8 mouse cellular contexts compared by ENCODE assay signal in genomic region chr14:122478574-122479011, GRCm38 (mm10). TPM values are rescaled to one million over a fixed set of nuclear protein-coding genes. Genes with fewer than 3 reads are reported as not detected.
DNase-seq lines count a peak whose midpoint lies in the region; ATAC-seq lines count a peak whose summit lies in the region.

No protein-coding gene starts in this region.

- no peaks in the 10 kb centered on the region for H3K36me3 ChIP-seq in liver, embryonic 11.5 days (ENCODE audit: control insufficient read depth, insufficient read depth, low read length)
- no peaks in the 10 kb centered on the region for H3K36me3 ChIP-seq in embryonic facial prominence, embryonic 12.5 days
- no peaks in the 10 kb centered on the region for H3K36me3 ChIP-seq in limb, embryonic 11.5 days (ENCODE audit: control insufficient read depth, insufficient read depth, low read length)
- no peaks in the 10 kb centered on the region for H3K36me3 ChIP-seq in kidney, embryonic 15.5 days

- H3K27ac ChIP-seq in liver, embryonic 11.5 days (ENCODE audit: low read depth, low read length): no peak overlapping the region
- peak overlapping the region; percentile 31 for H3K27ac ChIP-seq in embryonic facial prominence, embryonic 12.5 days
- H3K27ac ChIP-seq in limb, embryonic 11.5 days (replicated peaks; ENCODE audit: low read depth, low read length): peak overlapping the region; percentile 81
- no peak overlapping the region for H3K27ac ChIP-seq in kidney, embryonic 15.5 days

- no peaks in the 10 kb centered on the region for H3K9me3 ChIP-seq in liver, embryonic 11.5 days (ENCODE audit: control insufficient read depth, low read length)
- H3K9me3 ChIP-seq in embryonic facial prominence, embryonic 12.5 days: no peaks in the 10 kb centered on the region
- no peaks in the 10 kb centered on the region for H3K9me3 ChIP-seq in limb, embryonic 11.5 days (ENCODE audit: control insufficient read depth, low read length)
- no peaks in the 10 kb centered on the region for H3K9me3 ChIP-seq in kidney, embryonic 15.5 days (replicated peaks)

- H3K4me2 ChIP-seq in liver, embryonic 11.5 days: no peak overlapping the region
- peak overlapping the region; percentile 29 for H3K4me2 ChIP-seq in embryonic facial prominence, embryonic 12.5 days (replicated peaks)
- H3K4me2 ChIP-seq in limb, embryonic 11.5 days (ENCODE audit: low read depth, severe bottlenecking): peak overlapping the region; percentile 75
- H3K4me2 ChIP-seq in kidney, embryonic 15.5 days: no peak overlapping the region

- 0% methylated on average over 22 of the region's 22 CpGs for WGBS in liver, embryonic 11.5 days
- under 1% methylated on average over 22 of the region's 22 CpGs for WGBS in embryonic facial prominence, embryonic 12.5 days
- under 1% methylated on average over 22 of the region's 22 CpGs for WGBS in limb, embryonic 11.5 days
- under 1% methylated on average over 22 of the region's 22 CpGs for WGBS in kidney, embryonic 15.5 days

- H3K4me1 ChIP-seq in liver, embryonic 11.5 days (replicated peaks; ENCODE audit: control insufficient read depth, insufficient read depth, low read length): peaks cover 7% of the 10 kb centered on the region; the same call in 1 of the 2 replicates
- peaks cover 21% of the 10 kb centered on the region; the same call in 1 of the 2 replicates for H3K4me1 ChIP-seq in embryonic facial prominence, embryonic 12.5 days
- peaks cover 26% of the 10 kb centered on the region for H3K4me1 ChIP-seq in limb, embryonic 11.5 days (ENCODE audit: control insufficient read depth, insufficient read depth, low read length)
- peaks cover 32% of the 10 kb centered on the region for H3K4me1 ChIP-seq in kidney, embryonic 15.5 days

- H3K27me3 ChIP-seq in liver, embryonic 11.5 days (replicated peaks; ENCODE audit: control insufficient read depth, insufficient read depth, low read length): peaks cover 99% of the 10 kb centered on the region
- H3K27me3 ChIP-seq in embryonic facial prominence, embryonic 12.5 days: peaks cover 71% of the 10 kb centered on the region
- peaks cover 28% of the 10 kb centered on the region for H3K27me3 ChIP-seq in limb, embryonic 11.5 days (ENCODE audit: control insufficient read depth, insufficient read depth, low read length)
- peaks cover 98% of the 10 kb centered on the region for H3K27me3 ChIP-seq in kidney, embryonic 15.5 days

- H3K9ac ChIP-seq in liver, embryonic 11.5 days (ENCODE audit: low read depth, low read length): no peak overlapping the region
- peak overlapping the region; percentile 52 for H3K9ac ChIP-seq in embryonic facial prominence, embryonic 12.5 days
- H3K9ac ChIP-seq in limb, embryonic 11.5 days (ENCODE audit: low read length): peak overlapping the region; percentile 97
- no peak overlapping the region for H3K9ac ChIP-seq in kidney, embryonic 15.5 days

- peak; percentile 51 for DNase-seq in liver, embryonic 11.5 days (ENCODE audit: low spot score)
- DNase-seq in liver (no peak), adipocyte (ENCODE audit: low spot score) (no peak)
- DNase-seq in limb, embryonic 11.5 days (ENCODE audit: low spot score): peak; percentile 74
- DNase-seq in retina, postnatal 1 day: peak; percentile 73
- DNase-seq in thymus, postnatal 10 days (ENCODE audit: low spot score in 2 of 2): no peak

- no peak for ATAC-seq in liver, embryonic 11.5 days (replicated peaks; ENCODE audit: low FRiP score)
- ATAC-seq in embryonic facial prominence, embryonic 12.5 days (ENCODE audit: insufficient number of reproducible peaks, insufficient read depth, low FRiP score, low TSS enrichment): no peak
- no peak for ATAC-seq in limb, embryonic 11.5 days (ENCODE audit: insufficient number of reproducible peaks, low FRiP score, low TSS enrichment, low read depth)
- ATAC-seq in kidney, embryonic 15.5 days (replicated peaks; ENCODE audit: low FRiP score): no peak

- H3K4me3 ChIP-seq in liver, embryonic 11.5 days (ENCODE audit: low read depth, low read length): no peak overlapping the region
- peak overlapping the region; percentile 49 for H3K4me3 ChIP-seq in embryonic facial prominence, embryonic 12.5 days
- peak overlapping the region; percentile 77 for H3K4me3 ChIP-seq in limb, embryonic 11.5 days (ENCODE audit: low read depth, low read length)
- no peak overlapping the region for H3K4me3 ChIP-seq in kidney, embryonic 15.5 days (replicated peaks)

RNA-seq across cellular contexts. Expression of gene Zic2, which starts 3.4 kb away (rescaled TPM):
- polyA plus RNA-seq in liver, embryonic 11.5 days (2014; fragmentation: Nextera tagmentation; extraction: Ambion mirVana): not detected in 2 replicates
- polyA plus RNA-seq in embryonic facial prominence, embryonic 12.5 days (2016; fragmentation: Nextera tagmentation; extraction: Ambion mirVana): 3.7 and 4.9 TPM in 2 replicates
- polyA plus RNA-seq in limb, embryonic 11.5 days (2014; fragmentation: Nextera tagmentation; extraction: Ambion mirVana): 5.1 and 5.6 TPM in 2 replicates
- polyA plus RNA-seq in kidney, embryonic 15.5 days (2015; fragmentation: Nextera tagmentation; extraction: Ambion mirVana): not detected in 2 replicates

RNA-seq across cellular contexts. Expression of gene Gm10837, which starts 11.8 kb away (rescaled TPM):
- polyA plus RNA-seq in liver, embryonic 11.5 days (2014; fragmentation: Nextera tagmentation; extraction: Ambion mirVana): not detected in 2 replicates
- polyA plus RNA-seq in embryonic facial prominence, embryonic 12.5 days (2016; fragmentation: Nextera tagmentation; extraction: Ambion mirVana): not detected in 2 replicates
- 0.16 and 0.19 TPM in 2 replicates for polyA plus RNA-seq in limb, embryonic 11.5 days (2014; fragmentation: Nextera tagmentation; extraction: Ambion mirVana)
- polyA plus RNA-seq in kidney, embryonic 15.5 days (2015; fragmentation: Nextera tagmentation; extraction: Ambion mirVana): not detected in 2 replicates

RNA-seq across cellular contexts. Expression of gene Zic5, which starts 13.1 kb away (rescaled TPM):
- polyA plus RNA-seq in liver, embryonic 11.5 days (2014; fragmentation: Nextera tagmentation; extraction: Ambion mirVana): 0.16 TPM in 1 of 2 replicates, not detected in the other
- polyA plus RNA-seq in embryonic facial prominence, embryonic 12.5 days (2016; fragmentation: Nextera tagmentation; extraction: Ambion mirVana): 4.8 and 5.4 TPM in 2 replicates
- polyA plus RNA-seq in limb, embryonic 11.5 days (2014; fragmentation: Nextera tagmentation; extraction: Ambion mirVana): 11.3 and 12.5 TPM in 2 replicates
- polyA plus RNA-seq in kidney, embryonic 15.5 days (2015; fragmentation: Nextera tagmentation; extraction: Ambion mirVana): 0.13 TPM in 1 of 2 replicates, not detected in the other

RNA-seq across cellular contexts. Expression of gene Gm5089, which starts 27.7 kb away (rescaled TPM):
- polyA plus RNA-seq in liver, embryonic 11.5 days (2014; fragmentation: Nextera tagmentation; extraction: Ambion mirVana): not detected in 2 replicates
- polyA plus RNA-seq in embryonic facial prominence, embryonic 12.5 days (2016; fragmentation: Nextera tagmentation; extraction: Ambion mirVana): 0.38 and 0.47 TPM in 2 replicates
- polyA plus RNA-seq in limb, embryonic 11.5 days (2014; fragmentation: Nextera tagmentation; extraction: Ambion mirVana): 0.24 and 0.33 TPM in 2 replicates
- 0.10 TPM in 1 of 2 replicates, not detected in the other for polyA plus RNA-seq in kidney, embryonic 15.5 days (2015; fragmentation: Nextera tagmentation; extraction: Ambion mirVana)

RNA-seq across cellular contexts. Expression of gene Pcca, which starts 55.5 kb away (rescaled TPM):
- polyA plus RNA-seq in liver, embryonic 11.5 days (2014; fragmentation: Nextera tagmentation; extraction: Ambion mirVana): 18.1 and 20.3 TPM in 2 replicates
- 35.3 and 36.5 TPM in 2 replicates for polyA plus RNA-seq in embryonic facial prominence, embryonic 12.5 days (2016; fragmentation: Nextera tagmentation; extraction: Ambion mirVana)
- 36.4 and 38.8 TPM in 2 replicates for polyA plus RNA-seq in limb, embryonic 11.5 days (2014; fragmentation: Nextera tagmentation; extraction: Ambion mirVana)
- 23.6 and 23.9 TPM in 2 replicates for polyA plus RNA-seq in kidney, embryonic 15.5 days (2015; fragmentation: Nextera tagmentation; extraction: Ambion mirVana)

Comparison
In these comparisons a context has a peak if more than half of its experiments do, and no peak if none do; other contexts are left out.
1. DNase-seq: peak in liver, embryonic 11.5 days (single experiment), limb, embryonic 11.5 days (single experiment) and retina, postnatal 1 day (single experiment); none in liver (single experiment), thymus, postnatal 10 days (0 of 2) and adipocyte (single experiment).
2. H3K27ac ChIP-seq: peak in embryonic facial prominence, embryonic 12.5 days (single experiment) and limb, embryonic 11.5 days (single experiment); none in liver, embryonic 11.5 days (single experiment) and kidney, embryonic 15.5 days (single experiment).
3. H3K4me2 ChIP-seq: peak in embryonic facial prominence, embryonic 12.5 days (single experiment) and limb, embryonic 11.5 days (single experiment); none in liver, embryonic 11.5 days (single experiment) and kidney, embryonic 15.5 days (single experiment).
4. H3K4me3 ChIP-seq: peak in embryonic facial prominence, embryonic 12.5 days (single experiment) and limb, embryonic 11.5 days (single experiment); none in liver, embryonic 11.5 days (single experiment) and kidney, embryonic 15.5 days (single experiment).
5. H3K9ac ChIP-seq: peak in embryonic facial prominence, embryonic 12.5 days (single experiment) and limb, embryonic 11.5 days (single experiment); none in liver, embryonic 11.5 days (single experiment) and kidney, embryonic 15.5 days (single experiment).